Mouse (Mus musculus) left cerebral cortex, adult 11 months (tissue): ENCODE data around the gene Entr1.
A peak's percentile ranks its signal among the peaks of the same experiment; 100 is the strongest.

Experiments used
- DNase-seq: peaks from one replicate; pipeline ENCODE4 v3.0.0; 2022; ENCODE audit warnings: low spot score

The Entr1 gene

GRCm38 (mm10) chr2:26389154-26389690, at the start of gene Entr1, which contains the start of gene Pmpca:
Gene Entr1 (minus strand): TSS chr2:26389316.
Gene Pmpca (plus strand): TSS chr2:26389339.
- peak; percentile 66 for DNase-seq

DNA sequence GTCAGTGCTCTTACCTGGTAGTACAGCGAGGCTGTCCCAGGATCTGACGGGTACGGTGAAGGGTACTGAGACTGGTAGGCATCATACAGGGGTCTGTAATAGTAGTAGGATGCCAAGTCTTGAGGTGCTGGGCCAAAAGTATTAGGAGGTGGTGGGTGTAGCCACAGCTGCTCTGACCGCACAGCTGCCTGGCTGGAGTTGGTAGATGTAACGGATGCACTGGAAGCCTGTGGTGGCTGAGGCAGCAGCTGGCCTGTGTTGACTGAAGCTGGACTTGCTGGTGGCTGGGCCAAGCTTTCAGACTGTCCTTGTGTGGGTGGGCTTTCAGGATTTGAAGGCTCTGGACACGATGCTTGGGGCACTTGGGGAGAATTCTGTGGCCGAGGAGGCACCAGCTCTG, 49.3 kb upstream of the Entr1 start:
- DNase-seq, result no peak

GRCm38 (mm10) chr2:26437221-26437620, 48.1 kb upstream of the Entr1 start:
- no peak for DNase-seq

- DNase-seq, result no peak
Measured at GRCm38 (mm10) chr2:26434791-26435572, 45.9 kb upstream of the Entr1 start.

GRCm38 (mm10) chr2:26429851-26430250, 40.7 kb upstream of the Entr1 start:
- DNase-seq, result no peak

- DNase-seq, result no peak
Measured at GRCm38 (mm10) chr2:26424541-26424940, 35.4 kb upstream of the Entr1 start.

DNA sequence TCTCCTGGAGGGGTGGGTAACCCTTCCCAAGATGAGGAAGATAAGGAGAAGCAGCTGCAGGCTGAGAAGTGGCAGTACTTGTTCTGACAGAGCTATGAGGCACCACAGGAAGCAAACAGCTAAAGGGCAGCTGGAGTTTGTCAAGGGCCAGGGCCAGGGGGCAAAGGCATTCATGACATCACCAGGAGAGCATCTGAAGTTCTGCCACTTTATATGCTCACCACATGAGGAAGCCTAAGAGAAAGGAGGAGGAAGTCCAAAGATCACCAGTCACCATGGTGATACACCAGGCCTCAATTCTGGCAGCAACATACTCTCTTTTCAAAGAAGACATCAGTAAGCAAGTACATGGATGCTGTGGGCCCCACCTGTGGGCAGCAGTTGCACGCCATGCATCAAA, 34.0 kb upstream of the Entr1 start:
- no peak for DNase-seq

GRCm38 (mm10) chr2:26421969-26422368, 32.9 kb upstream of the Entr1 start:
- DNase-seq, result no peak

- DNase-seq, result no peak
Measured at GRCm38 (mm10) chr2:26418120-26418519, 29.0 kb upstream of the Entr1 start.

DNA sequence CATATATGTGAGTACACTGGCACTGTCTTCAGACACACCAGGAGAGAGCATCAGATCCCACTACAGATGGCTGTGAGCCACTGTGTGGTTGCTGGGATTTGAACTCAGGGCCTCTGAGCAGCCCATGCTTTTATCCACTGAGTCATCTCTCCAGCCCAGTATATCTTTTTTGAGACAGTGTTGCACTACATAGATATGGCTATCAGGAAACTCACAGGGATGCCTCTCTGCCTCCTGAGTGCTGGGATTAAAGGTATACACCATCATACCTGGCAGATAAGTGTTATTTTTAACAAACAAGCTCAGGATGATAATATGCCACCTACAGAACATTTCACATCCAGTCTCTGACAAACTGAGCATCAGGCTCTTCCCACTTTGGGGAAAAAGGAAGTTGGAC, 27.9 kb upstream of the Entr1 start:
- DNase-seq, result no peak

GRCm38 (mm10) chr2:26410931-26411411, 21.9 kb upstream of the Entr1 start:
- DNase-seq, result no peak

DNA sequence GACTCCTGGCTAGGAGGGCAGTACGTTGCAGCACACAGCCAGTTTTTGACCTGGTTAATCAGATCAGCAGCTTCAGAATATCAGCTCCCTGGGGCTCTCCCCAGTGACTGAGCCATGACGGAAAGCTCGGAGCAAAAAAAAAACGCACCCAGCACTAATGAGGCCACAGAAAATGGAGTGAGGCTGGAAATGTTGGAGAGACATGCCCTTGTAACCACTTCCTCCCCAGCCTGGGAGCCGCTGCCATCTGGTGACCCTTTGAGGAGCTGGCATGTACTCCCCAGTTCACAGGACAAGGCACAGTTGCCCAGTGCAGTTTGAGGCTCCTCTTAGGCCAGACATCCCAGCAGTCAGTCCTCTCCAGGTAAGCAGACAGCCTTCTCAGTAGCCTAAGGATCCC, 21.0 kb upstream of the Entr1 start:
- no peak for DNase-seq

DNA sequence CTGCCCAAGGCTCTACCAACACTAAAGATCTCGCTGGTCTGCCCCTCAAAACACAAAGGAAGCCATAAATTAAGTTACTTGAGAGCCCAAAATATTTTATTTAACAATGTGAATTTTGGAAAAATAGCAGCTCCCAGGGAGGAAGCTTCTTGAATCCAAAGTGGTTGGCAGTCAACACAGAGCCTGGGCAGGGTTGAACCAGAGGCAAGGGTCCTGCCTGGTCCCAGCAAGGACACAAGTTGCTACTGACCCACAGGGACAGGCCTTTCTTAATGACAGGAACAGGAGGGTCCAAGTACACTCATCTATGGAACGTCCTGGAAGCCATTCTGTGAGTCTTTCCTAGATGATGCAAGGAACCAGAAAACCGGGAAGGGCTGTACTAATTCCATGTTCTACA, 20.2 kb upstream of the Entr1 start:
- DNase-seq, result no peak

GRCm38 (mm10) chr2:26408515-26409356, 19.6 kb upstream of the Entr1 start, which contains the start of gene Inpp5e:
Gene Inpp5e (minus strand): TSS chr2:26409203.
- DNase-seq, result peak; percentile 92

- no peak for DNase-seq
Measured at GRCm38 (mm10) chr2:26403306-26403705, 14.2 kb upstream of the Entr1 start.

- no peak for DNase-seq
Measured at GRCm38 (mm10) chr2:26402265-26402664, 13.1 kb upstream of the Entr1 start.

DNA sequence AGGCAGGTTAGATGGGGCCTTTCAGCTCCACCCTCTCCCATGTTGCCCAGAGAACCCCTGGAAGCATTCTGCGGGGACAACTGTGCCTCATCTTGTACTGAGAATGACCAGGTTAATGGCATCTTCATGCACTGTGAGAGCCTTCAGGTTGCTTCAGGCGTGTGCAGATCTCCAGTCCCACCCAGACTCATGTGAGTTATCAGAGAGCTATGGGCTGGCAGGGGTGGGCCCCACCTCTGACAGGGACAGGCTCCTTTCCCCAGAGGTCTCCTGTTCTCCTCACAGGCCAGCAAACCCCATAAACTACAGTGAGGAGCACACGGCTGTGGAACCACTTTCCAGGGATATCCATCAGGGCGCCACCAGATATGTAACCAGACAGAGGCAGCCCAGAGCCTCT, 11.9 kb upstream of the Entr1 start:
- DNase-seq, result no peak

- DNase-seq, result no peak
Measured at GRCm38 (mm10) chr2:26400296-26400695, 11.2 kb upstream of the Entr1 start.

- no peak for DNase-seq
Measured at GRCm38 (mm10) chr2:26399647-26400046, 10.5 kb upstream of the Entr1 start.

- DNase-seq, result no peak
Measured at GRCm38 (mm10) chr2:26398978-26399377, 9.9 kb upstream of the Entr1 start.

GRCm38 (mm10) chr2:26391617-26392016, 2.5 kb upstream of the Entr1 start:
- no peak for DNase-seq

DNA sequence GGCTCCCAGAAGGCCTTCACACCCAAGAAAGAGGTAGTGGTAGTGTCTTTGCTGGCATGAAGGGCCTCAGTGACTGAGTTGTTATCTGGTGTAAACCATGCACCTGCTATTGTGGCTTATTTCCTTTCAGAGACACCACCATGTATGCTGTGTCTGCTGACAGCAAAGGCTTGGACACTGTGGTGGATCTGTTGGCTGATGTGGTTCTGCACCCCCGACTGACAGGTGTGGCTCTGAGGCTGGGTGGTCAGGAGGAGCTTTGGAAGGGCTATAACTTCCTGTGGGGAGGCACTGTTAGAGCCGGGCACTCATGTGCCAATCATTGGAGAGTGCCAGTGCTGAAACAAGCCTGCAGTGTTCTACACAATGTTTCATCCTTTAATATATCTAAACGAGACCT, 1.8 kb upstream of the Entr1 start:
- no peak for DNase-seq

GRCm38 (mm10) chr2:26388682-26389153, 398 bp downstream of the Entr1 start:
- DNase-seq, result no peak
